Mouse (Mus musculus) embryonic fibroblast, embryonic 13.5 days (primary cell): ENCODE measurements at regions not wholly inside any gene's neighbourhood (a gene's known extent, or its start where the extent isn't known, plus 50 kb on each side); places are given as distances from the start of the nearest gene placed in this dataset.

Experiments used
- H3K27ac ChIP-seq: 2 replicates; pipeline ENCODE4 v1.5.1; 2012; ENCODE audit warnings: low read length, control low read depth, inconsistent platforms; ENCODE audit not compliant: insufficient read depth
- H3K4me1 ChIP-seq: 2 replicates; pipeline ENCODE4 v1.6.1; 2011; ENCODE audit warnings: low read length; ENCODE audit not compliant: control insufficient read depth, insufficient read depth
- H3K4me3 ChIP-seq: 2 replicates; pipeline ENCODE4 v1.5.1; 2011; ENCODE audit warnings: mild to moderate bottlenecking, control low read depth, low read length; ENCODE audit not compliant: insufficient read depth
- CTCF ChIP-seq: IDR thresholded peaks from 2 replicates; pipeline ENCODE4 v1.5.1; 2011; ENCODE audit warnings: mild to moderate bottlenecking, control low read depth, low read length, moderate library complexity, borderline replicate concordance; ENCODE audit not compliant: insufficient read depth
- POLR2A ChIP-seq: IDR thresholded peaks from 2 replicates; pipeline ENCODE4 v1.6.1; 2011; ENCODE audit warnings: low read depth, mild to moderate bottlenecking, control low read depth, low read length, moderate library complexity

DNA sequence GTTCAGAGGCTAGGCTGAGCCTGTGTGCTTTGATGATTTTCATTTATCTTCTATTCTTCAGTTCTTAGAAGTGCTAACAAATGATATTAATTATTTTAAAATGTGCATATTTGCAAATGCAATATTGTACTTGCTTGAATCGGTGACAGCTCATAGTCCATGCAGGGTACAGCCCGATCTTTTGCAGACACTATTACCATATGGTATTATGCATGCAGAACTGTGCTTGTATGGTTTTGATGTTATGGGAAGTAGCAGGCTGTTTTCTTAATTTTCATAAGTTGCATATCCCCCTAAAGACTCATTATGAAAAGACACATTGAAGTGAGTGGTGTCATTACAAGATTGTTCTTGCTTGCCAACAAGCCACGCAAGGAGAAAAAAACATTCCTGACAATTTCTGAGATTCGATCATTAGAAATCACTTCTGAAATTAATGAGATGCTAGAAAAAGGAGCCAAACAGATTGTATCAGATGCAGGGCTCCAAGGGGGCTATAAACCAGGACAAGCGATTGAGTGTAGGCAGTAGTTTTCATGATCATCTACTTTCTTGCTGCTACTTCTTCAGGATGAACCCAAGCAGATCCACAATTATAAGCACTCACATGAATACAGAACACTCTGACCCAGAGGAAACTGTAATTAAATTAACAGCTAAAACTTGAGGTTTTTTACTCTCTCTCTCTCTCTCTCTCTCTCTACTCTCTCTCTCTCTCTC, 172.8 kb upstream of the Nbea start:
- Histone ChIP-seq H3K4me1 (no peaks in the 10 kb centered on the region), H3K27ac (no peak overlapping the region), H3K4me3 (no peak overlapping the region)
- TF ChIP-seq POLR2A (no peak), CTCF (no peak)
